Mouse (Mus musculus) left cerebral cortex, postnatal 36 days (tissue): ENCODE results near the gene Usp19. TPM values are rescaled to one million over a fixed set of nuclear protein-coding genes. Genes with fewer than 3 reads are reported as not detected.
A peak's percentile ranks its signal among the peaks of the same experiment; 100 is the strongest.

Experiments used
- DNase-seq, 2 experiments: peaks; one replicate each; pipeline ENCODE4 v3.0.0; 2021 to 2022; ENCODE audit warnings: low spot score in 2 of 2, mixed read lengths in 1 of 2
- intact Hi-C: fragments of 180-260 bp; cut with DNase I; formaldehyde crosslinking; loops from one replicate; pipeline ENCODE4 v1.15.1; 2025
- total RNA-seq, 2 experiments: library from RNA; stranded (reverse); gene quantifications; 2 replicates each; pipeline ENCODE4 v1.2.3; 2021

Gene Usp19
- total RNA-seq, 2 experiments from 2014 or later: 124 to 154 TPM

DNA sequence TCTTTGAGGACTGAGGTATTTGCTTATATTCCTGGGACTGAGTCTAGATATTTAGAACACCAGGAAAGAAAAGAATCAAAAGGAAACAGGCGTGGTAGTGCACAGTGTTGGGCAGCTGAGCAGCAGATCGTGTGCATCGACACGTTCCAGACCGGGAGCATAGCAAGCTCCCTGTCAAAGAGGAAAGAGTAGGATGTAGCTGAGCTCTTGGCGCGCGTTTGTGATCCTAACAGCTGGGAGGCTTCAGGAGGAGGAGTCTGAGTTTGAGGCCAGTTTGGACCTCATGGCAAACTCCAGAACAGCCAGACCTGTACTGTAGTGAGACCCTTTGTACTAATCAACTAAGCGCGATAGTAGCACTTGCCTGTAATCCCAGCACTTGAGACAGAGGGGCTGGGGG lies 28.2 kb upstream of the Usp19 start:
- no peak for DNase-seq
- intact Hi-C loops: no loop called here

DNA sequence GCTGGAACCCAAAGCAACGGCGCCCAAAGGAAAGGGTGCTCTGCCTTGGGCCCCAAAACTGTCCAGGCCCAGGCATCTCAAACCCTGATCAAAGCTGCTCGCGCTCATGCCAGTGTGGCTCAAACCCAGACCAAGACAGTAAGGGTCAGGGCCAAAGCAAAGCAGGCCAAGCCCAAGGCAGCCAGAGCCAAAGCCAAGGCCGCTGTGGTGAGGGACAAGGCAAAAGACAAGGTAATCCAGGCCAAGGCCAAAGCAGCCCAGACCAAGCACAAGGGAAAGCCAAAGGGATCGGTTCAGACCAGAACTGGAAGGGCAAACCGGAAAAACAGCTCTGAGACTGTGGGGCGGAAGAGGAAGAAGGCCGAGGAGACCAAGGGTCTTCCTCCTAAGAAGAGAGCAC lies 26.7 kb upstream of the Usp19 start:
- intact Hi-C loops: no loop called here
- no peak for DNase-seq

DNA sequence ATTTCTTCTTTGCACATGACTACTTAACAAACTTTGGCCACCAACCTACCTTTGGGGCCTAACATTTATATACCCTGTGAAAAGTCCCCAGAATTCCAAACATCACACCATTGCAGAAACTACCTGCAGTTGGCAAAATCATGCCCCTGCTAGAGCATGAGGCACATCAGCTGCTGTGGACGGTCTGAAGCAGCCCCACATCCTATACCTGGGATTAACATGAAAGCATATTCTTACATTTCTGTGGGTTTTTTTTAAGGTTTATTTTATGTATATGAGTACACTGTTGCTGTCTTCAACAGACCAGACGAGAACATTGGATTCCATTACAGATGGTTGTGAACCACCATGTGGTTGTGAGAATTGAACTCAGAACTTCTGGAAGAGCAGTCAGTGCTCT lies 24.2 kb upstream of the Usp19 start:
- intact Hi-C loops: no loop called here
- DNase-seq: no peak

DNA sequence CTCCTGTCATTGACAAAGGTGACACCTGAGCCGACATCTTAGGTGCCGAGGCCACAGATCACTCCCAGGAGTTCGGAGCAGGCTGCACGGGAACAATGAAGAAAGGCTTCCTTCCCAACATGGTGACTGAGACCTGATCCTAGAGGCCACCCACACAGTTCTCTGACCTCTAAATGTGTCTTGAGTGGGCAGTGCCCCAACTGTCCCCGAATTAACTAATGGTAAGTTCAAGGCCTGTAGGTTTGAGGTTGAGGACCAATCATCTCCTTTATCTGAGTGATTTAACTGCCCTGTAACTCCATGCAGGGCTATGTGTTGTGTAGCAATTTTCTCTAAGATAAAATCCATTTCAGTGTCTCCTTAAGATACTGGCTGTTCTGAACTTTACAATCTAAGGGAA lies 21.0 kb upstream of the Usp19 start:
- DNase-seq: no peak
- intact Hi-C loops: no loop called here

DNA sequence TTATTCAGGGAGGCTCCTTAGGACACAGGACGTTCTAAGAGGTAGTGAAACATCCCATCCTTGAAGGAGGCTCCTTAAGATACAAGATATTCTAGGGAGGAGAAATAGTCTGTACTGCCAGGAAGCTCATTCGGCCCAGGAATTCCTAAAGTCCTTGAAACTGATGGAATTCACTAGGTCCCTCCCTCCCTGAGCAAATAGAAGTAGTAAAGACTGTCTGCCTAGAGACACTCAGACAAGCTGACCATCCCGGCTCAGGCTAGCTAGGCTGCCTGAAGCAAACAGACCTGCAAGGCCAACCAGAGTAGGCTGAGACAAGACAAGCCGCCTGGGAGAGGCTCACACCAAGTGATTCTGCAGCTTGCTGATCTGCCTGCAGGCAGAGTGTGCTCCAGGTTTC lies 20.6 kb upstream of the Usp19 start:
- intact Hi-C loops: no loop called here

DNA sequence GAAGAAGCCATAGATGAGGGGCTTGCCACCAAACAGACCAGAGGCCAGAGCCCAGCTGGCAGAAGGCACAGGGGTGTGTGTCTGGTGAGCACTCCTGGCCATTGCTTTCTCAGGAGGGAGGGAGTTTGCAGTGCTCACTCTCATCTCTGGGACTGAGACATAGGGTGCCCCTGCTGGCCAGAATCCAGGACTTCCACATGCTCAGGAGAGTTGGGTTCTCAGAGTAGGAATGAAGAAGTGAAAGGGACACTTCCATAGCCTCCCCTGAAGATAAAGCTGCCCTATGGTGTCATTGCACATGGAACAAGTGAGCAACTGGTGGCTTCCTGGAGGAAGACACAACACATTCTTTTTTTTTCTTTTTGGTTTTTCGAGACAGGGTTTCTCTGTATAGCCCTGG lies 15.9 kb upstream of the Usp19 start:
- DNase-seq: no peak
- intact Hi-C loops: no loop called here

More for the DNA sequence above, 20.6 kb upstream of the Usp19 start:
- no peak for DNase-seq

DNA sequence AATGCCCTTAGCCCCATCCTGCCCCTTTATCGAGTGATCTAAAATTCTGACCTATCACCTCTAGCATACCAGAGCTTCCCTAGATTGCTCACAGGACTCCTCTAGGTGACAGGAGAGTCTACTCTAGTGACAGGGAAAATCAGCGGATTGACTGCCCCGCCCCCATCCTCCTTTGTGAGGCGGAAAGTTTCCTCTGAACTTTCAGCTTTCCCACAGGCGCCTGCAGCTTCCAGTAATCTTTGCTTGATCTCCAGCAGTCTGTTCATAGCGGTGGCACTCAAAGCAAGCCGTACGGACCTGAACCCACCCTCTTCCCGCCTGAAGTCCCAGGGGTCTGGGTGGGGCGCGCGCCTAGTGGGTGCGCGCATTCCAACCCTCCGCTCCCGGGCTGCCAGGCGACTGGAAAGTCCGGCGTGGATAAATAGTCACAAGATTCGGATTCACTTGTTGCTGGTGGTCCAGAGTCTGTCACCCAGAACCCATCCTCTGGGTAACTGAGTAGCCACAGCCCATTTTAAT lies 11.7 kb upstream of the Usp19 start:
- DNase-seq: peak in 1 of 2 experiments; percentile 36
- intact Hi-C loops: no loop called here

DNA sequence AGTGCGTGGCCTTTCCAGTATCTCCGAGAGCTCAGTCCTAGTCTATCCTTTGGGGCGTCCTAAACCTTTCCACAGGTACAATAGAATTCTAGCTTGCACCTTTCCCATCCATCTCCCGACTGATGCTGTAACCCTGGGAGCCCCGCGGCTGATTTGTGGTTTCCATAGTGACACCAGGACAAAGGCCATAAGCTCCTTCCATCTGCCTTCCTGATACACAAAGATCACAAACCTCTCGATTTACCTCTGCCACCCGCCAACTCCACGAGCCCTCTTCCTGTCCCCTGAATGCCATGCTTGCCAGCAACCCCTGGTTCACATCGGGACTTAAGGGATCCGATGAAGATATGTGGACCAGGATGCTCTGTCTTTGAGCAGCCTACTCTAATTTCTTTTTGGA lies 11.2 kb upstream of the Usp19 start:
- DNase-seq: no peak
- intact Hi-C loops: no loop called here

DNA sequence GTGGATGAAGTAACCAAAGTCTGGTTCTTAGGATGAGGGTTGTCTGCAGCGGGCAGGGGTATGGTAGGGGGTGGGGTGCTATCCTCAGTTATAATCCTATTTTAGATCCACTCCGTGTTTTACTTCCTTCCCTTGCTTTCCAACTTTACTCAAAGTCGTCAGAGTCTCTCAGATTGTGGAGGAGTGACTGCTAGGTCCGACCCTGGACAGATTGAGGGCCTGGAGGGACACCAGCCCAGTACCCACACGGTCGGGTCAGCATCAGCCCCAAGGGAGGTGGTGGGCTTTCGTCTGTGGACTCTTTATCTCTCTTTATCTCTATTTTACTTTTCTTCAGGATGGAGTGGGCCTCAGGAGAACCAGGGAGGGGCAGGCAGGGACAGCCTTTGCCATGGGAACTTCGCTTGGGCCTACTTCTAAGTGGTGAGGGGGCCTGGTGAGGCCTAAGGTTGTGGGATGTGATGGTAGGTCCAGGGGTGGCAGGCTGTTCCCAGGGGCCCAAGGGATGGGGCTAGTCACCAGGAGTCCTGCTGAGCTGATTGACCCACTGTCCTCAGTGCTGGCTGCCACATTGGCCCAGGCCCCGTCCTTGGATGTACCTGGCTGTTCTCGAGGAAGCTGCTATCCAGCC lies 10.6 kb upstream of the Usp19 start, which contains the start of gene Lamb2:
TSS of gene Lamb2 (plus strand) at position 16 of the 631 bp plus-strand sequence.
- intact Hi-C loops: no loop called here

DNA sequence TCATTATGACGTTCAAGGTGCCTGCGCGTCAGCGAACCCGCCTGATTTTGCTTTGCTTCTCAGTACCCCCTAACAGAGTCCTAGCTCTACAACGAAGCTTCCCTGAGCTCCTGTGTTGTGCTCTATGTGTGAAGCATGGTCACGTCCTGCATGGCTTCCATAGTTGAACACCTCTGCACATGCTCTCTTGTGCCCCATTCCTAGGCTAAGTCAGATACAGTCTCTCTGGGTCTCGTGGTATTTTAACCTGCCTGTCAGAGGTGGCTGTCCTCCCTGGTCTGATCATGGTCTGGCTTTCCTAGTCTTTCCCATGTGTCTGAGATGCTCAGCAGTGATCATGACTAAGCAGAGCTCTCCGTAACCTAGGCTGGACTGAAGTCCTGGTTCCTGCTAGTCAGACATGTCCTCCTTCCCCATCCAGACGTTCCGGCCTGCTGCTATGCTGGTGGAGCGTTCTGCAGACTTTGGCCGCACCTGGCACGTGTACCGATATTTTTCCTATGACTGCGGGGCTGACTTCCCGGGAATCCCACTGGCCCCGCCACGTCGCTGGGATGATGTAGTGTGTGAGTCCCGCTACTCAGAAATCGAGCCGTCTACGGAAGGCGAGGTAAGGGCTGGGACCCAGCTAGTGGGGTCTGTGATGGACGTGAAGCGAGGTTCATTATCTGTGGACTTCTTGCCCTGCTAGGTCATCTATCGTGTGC lies 9.4 kb upstream of the Usp19 start:
- DNase-seq: no peak
- intact Hi-C loops: no loop called here

More for the DNA sequence above, 10.6 kb upstream of the Usp19 start, which contains the start of gene Lamb2:
- no peak for DNase-seq

DNA sequence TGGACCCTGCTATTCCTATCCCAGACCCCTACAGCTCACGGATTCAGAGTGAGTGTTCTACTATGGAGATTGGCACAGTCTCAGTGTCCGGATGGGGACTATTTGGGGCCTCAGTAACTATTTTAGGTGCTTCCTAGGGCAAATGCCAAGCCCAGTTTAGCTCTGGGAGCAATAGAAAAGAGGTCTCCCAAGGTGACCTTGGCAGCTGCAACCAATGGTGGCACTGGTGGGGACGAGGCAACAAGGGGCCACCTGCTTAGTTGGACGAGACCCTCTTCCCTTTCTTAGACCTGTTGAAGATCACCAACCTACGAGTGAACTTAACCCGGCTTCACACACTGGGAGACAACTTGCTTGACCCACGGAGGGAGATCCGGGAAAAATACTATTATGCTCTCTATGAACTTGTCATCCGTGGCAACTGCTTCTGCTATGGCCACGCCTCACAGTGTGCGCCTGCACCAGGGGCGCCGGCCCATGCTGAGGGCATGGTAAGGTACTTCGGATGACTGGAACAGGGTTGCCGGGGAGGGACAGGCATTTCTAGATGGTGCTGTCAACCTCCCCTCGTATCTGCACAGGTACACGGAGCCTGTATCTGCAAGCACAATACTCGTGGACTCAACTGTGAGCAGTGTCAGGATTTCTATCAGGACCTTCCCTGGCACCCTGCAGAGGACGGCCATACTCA lies 8.7 kb upstream of the Usp19 start:
- intact Hi-C loops: no loop called here
- DNase-seq: no peak

DNA sequence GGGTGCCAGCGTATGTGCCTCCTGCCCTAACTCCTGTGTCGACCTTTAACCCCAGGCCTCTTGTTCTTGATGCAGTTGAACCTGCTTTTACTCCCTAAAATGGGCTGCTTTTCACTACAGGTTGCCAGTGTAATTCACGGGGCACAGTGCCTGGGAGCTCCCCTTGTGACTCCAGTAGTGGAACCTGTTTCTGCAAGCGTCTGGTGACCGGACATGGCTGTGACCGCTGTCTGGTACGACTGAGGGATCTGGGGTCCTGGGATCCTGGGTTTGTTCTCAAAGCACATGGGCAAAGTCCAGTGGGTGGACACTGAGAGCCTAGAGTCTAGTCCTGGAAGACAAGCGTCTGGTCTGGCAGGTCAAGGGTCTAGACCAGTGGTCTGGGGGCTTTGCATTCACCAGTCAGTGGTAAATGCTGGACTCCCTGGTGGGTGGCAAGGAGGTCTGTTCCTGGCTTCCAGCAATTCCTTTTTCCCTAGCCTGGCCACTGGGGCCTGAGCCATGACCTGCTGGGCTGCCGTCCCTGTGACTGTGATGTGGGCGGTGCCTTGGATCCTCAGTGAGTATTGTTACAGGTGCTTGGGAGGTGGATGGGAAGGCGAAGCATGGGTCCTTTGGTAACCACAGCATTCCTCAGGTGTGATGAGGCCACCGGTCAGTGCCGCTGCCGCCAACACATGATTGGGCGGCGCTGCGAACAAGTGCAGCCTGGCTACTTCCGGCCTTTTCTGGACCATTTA lies 7.2 kb upstream of the Usp19 start:
- DNase-seq: no peak
- intact Hi-C loops: no loop called here

DNA sequence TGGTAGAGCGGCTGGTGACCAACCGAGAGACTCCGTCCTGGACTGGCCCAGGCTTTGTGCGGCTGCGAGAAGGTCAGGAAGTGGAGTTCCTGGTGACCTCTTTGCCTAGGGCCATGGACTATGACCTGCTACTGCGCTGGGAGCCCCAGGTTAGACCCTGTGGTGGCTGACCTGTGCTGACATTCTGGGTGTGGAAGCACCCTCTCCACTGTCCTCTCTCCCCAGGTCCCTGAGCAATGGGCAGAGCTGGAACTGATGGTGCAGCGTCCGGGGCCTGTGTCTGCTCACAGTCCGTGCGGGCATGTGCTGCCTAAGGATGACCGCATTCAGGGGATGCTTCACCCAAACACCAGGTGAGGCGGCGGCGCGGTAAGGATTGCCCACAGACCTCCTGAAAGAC lies 6.4 kb upstream of the Usp19 start:
- intact Hi-C loops: no loop called here
- no peak for DNase-seq

DNA sequence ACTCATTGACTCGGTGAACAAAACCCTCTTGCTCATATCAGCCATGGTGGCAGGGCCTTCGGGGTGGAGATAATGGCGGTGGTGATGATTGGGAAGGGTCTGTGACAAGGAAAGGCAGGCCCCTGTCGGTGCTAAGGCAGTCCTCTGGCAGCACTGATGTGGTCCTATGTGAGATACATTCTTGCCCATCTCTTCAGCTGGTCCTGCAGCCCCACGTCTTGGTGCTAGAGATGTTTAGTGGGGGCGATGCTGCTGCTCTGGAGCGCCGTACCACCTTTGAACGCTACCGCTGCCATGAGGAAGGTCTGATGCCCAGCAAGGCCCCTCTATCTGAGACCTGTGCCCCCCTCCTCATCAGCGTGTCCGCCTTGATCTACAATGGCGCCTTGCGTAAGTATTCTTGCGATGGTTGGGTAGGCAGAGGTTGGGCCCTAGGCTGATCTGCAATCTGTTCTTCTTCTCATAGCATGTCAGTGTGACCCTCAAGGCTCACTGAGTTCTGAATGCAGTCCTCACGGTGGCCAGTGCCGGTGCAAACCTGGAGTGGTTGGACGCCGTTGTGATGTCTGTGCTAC lies 5.0 kb upstream of the Usp19 start:
- intact Hi-C loops: no loop called here
- DNase-seq: no peak

DNA sequence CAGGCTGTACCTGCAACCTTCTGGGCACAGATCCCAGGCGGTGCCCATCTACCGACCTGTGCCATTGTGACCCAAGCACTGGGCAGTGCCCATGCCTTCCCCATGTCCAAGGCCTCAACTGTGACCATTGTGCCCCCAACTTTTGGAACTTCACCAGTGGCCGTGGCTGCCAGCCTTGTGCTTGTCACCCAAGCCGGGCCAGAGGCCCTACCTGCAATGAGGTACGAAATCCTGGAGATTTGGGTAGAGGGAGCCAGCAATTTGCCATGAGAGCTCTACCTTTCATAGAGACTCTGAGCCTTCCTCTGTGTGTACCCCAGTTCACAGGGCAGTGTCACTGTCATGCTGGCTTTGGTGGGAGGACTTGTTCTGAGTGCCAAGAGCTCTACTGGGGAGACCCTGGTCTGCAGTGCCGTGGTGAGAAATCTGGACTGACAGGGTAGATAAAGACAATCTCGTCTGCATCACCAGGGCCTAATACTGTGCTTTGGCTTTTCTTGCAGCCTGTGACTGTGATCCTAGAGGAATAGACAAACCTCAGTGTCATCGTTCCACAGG lies 3.4 kb upstream of the Usp19 start:
- intact Hi-C loops: no loop called here

DNA sequence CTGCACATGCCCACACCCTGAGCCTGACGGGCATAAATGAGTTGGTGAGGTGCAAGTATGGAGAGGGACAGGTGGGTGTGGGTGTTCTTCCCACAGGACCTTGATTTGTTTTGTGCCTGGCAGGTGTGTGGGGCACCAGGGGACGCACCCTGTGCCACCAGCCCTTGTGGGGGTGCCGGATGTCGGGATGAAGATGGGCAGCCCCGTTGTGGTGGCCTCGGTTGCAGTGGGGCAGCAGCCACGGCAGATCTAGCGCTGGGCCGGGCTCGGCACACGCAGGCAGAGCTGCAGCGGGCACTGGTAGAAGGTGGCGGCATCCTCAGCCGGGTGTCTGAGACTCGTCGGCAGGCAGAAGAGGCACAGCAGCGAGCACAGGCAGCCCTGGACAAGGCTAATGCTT lies 2.0 kb upstream of the Usp19 start:
- intact Hi-C loops: no loop called here
- DNase-seq: no peak

More for the DNA sequence above, 3.4 kb upstream of the Usp19 start:
- no peak for DNase-seq

DNA sequence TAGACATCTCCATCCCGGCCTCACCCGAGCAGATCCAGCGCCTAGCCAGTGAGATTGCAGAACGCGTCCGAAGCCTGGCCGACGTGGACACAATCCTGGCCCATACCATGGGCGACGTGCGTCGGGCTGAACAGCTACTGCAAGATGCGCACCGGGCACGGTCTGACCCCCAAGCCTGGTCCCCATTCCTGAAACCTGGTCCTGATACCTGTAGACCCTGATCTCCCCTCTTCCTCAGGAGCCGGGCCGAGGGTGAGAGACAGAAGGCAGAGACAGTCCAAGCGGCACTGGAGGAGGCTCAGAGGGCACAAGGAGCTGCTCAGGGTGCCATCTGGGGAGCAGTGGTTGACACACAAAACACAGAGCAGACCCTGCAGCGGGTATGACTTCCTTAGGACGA lies 1.2 kb upstream of the Usp19 start:
- DNase-seq: no peak
- intact Hi-C loops: no loop called here

DNA sequence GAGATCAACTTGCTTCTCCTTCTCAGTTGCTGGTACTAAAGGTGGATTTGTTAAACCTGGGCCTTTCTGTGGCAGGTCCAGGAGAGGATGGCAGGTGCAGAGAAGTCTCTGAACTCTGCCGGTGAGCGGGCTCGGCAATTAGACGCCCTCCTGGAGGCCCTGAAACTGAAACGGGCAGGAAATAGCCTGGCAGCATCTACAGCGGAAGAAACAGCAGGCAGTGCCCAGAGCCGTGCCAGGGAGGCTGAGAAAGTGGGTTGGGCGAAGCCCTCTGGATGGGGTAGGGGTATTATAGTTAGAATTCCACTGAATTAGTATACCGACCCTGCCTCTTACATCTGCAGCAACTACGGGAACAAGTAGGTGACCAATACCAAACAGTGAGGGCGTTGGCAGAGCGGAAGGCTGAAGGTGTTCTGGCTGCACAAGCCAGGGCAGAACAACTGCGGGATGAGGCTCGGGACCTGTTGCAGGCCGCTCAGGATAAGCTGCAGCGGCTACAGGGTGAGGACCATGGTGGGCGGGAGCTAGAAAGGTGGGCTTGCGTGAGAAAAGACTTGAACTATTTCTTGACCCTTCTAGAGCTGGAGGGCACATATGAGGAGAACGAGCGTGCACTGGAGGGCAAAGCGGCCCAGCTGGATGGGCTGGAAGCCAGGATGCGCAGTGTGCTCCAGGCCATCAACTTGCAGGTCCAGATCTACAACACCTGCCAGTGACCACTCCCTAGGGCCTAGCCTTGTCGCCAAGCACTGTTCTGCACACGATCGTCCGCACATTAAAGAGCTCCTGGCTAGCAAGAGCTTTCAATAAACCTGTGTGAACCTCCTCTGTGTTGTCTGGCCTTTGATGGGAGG lies 472 bp upstream of the Usp19 start:
- DNase-seq: no peak
- intact Hi-C loops: no loop called here

DNA sequence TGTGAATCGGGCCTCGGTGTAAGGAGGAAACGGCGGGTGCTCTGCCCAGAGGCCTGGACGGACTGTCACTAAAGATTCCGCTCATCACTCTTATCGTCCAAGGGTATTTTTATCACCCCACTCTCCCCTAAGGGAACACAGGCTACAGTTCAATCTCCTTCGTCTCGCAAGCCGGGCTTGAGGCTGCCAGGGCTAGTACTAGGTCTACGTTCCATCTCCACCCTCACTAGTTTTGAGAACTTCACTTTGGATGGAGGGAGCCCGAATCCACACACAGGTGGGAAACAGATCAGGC lies 831 bp downstream of the Usp19 start:
- no peak for DNase-seq
- intact Hi-C loops: no loop called here
